Mouse (Mus musculus): ENCODE measurements around the gene Ahcyl2.
A peak's percentile ranks its signal among the peaks of the same experiment; 100 is the strongest.
"Not testable (repeated sequence)": the region's sequence is repeated elsewhere in the genome, so short reads cannot be mapped to it uniquely, and the experiment has no call there.

The Ahcyl2 gene

DNA sequence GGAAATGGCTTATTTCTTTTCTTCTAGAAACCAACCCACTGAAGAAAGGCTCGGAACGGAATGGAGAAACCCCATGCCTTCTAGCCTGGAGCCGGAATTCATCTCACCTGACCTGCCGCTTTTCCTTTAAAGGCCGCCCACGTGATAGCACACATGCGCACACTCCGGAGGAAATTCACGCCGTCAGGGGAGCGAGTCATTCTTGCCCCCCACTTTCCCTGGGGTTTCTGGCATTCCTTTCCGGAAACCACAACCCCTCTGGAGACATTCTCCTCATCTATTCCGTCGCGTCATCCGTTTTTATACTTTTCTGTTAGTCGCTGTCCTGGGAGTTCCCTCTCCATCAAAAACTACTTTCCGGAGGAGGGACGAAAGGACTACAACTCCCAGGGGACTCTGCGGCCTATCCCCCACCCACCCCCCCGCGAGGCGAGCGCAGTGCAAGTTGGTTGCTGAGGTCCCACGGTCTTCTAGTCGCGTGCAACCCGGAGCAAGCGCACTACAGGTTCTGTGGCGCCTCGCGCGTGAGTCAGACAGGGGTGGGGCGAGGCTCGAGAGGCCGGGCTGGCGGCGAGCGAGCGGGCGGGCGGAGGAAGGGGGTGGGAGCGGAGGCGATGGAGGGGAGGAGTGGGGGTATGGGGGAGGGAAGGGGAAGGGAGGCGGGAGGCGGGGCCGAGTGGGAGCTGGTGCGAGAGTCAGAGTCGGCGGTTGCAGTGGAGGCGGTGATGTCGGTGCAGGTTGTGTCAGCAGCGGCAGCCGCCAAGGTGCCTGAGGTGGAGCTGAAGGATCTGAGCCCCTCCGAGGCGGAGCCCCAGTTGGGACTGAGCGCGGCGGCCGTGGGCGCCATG lies at the start of gene Ahcyl2:
TSS of gene Ahcyl2 (plus strand) at position 199 of the 848 bp plus-strand sequence.
- peak; percentile 94 to 97 for DNase-seq (ENCODE audit: low spot score in 2 of 2)

DNA sequence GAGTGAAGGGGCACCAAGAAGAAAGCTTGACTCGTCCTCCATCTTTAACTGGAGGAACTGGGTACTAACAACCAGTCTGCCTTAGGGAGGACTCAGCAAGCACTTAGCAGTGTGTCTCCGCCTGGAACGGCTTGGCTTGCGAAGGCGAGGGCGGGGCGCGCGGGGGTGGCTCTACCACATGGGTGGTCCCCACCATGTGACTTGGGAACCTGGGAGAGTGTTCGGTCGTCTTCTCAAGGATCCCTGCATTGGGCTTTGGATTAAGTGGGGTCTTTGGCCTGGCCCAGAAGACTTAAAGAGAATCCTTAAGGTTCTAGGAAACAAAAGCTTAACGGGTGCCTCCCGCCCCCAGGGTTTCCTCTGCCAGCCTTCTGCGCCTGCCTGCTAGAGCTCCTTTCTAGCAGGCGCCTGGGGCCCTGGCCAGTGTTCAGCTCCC lies 48.9 kb upstream of the Ahcyl2 start:
- peak; percentile 57 to 68 for DNase-seq (ENCODE audit: low spot score in 2 of 2)

DNA sequence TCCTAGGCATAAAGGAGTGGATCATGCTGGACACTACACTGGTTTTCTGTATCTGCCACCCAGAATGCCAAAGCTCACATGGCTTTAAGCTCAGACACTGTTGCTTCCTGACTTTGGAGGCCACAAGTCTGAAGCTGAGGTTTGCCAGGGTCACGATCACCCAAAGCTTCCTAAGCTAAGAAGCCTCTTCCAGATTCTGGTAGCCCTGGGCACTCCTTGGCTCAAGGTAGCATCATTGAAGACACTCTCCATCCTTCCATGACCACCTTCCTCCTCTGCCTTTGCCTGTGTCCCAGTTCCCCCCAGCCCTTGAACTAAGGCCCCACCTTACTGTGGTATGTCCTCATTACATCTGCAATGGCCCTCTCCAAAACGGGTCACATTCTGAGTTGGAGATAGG lies 45.9 kb upstream of the Ahcyl2 start:
- DNase-seq (ENCODE audit: low spot score in 2 of 2) = no peak

GRCm38 (mm10) chr6:29726576-29727200 lies 41.1 kb upstream of the Ahcyl2 start:
- no peak for DNase-seq (ENCODE audit: low spot score in 2 of 2)

- no peak for DNase-seq (ENCODE audit: low spot score in 2 of 2)
These were observed 39.8 kb upstream of the Ahcyl2 start for GRCm38 (mm10) chr6:29728035-29728434.

- DNase-seq (ENCODE audit: low spot score in 2 of 2) = no peak
These were observed 38.3 kb upstream of the Ahcyl2 start for GRCm38 (mm10) chr6:29729491-29729890.

DNA sequence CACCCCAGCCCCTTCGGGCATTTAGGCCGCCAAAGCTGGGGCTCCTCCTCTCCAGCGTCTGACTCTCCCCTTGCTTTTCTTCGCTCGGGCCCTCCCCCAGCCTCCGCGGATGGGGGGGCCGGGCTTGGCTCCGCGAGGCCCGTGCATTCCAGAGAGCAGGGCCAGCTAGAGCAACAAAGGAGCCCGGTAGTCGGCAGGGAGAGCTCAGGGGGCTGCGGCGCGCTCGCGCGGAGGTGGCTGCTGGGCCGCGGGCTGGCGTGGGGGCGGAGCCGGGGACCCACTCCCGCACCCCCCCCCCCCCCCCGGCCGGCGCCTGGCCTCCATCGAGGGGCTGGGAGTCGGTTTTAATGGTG lies 32.5 kb upstream of the Ahcyl2 start, which contains the start of gene Smo:
TSS of gene Smo (plus strand) at position 168 of the 353 bp plus-strand sequence.
- DNase-seq (ENCODE audit: low spot score in 2 of 2) = peak; percentile 68 to 77

- peak; percentile 32 to 58 for DNase-seq (ENCODE audit: low spot score in 2 of 2)
These were observed 31.9 kb upstream of the Ahcyl2 start for GRCm38 (mm10) chr6:29735689-29736451.

DNA sequence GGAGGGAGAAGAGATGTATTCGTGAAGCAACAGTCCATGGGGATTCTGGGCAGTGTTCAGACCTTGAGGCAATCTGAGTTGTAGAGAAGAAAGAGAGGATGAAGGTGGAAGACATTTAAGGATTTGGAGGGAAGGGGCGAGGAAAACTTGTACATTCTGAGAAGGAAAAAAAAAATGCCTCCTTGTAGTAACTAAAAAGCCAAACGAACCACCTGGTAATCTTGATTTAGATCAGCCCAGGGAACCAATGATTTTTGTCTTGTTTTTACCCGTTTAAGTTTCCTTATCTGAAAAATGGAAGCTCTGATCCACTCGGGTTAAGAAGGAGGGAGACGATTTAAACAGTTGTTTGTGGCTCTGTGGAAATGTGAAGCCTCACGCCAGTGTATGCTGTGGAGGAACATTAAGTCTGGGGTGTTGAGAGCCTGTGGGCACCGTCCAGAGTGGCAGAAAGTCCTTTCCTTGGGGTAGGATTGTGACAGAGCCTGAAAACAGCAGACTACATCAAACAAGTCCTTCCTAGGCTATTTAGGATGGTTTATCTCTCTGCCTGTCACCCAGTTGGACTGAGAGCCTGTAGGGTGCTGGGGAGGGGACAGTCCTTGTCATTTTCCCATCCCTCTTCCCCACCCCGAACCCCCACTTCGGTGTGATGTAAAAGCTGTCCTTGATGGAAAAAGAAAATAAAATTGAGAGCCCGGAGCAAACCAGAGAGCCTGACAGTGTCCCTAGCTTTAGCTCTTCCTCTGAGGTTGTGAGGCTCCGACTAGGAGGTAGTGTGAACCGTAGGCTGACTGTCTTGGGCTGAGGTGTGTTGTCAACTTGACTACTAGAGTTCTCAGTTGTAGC lies 31.0 kb upstream of the Ahcyl2 start:
- no peak for DNase-seq (ENCODE audit: low spot score in 2 of 2)

GRCm38 (mm10) chr6:29751466-29752152 lies 16.2 kb upstream of the Ahcyl2 start:
- DNase-seq (ENCODE audit: low spot score in 2 of 2) = no peak

- DNase-seq (ENCODE audit: low spot score in 2 of 2) = no peak
These were observed 14.5 kb upstream of the Ahcyl2 start for GRCm38 (mm10) chr6:29753336-29753735.

DNA sequence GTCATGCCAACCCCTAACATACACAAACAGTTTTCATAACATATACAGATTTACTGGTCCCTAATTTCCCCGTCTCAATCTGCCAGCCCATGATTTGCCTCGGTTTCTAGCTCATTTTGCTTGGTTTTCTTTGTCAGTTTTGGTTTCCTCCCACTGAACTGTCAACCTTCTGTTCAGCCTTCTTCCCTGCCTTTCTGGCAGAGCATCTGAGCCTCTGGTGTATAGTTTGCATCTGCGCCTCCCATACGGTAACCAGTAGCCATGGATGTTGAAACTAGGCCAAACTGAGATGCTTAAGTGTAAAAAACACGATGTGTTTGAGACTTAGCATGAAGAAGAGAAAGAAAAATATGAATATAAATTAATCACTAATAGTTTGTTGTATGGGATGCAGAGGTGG lies 11.8 kb upstream of the Ahcyl2 start:
- DNase-seq (ENCODE audit: low spot score in 2 of 2) = no peak

- DNase-seq (ENCODE audit: low spot score in 2 of 2) = no peak
These were observed 11.3 kb upstream of the Ahcyl2 start for GRCm38 (mm10) chr6:29756476-29756875.

DNA sequence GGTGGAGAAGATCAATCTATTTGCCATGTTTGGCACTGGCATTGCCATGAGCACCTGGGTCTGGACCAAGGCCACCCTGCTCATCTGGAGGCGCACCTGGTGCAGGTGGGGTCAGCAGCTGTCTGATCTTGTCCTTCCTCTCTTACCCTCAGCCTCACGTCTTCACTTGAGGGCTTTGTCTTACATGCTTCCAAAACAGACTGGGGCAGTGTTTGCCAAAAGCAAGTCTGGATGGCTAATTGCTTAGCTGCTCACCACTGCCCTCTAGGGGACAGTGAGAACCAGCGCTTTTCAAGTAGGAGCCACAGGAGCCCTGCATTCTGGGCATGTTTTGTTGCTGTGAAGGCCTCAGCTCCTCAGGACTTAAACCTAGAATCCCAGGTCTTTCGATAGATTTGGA lies 9.4 kb upstream of the Ahcyl2 start:
- DNase-seq (ENCODE audit: low spot score in 2 of 2) = peak; percentile 65 to 68

- no peak for DNase-seq (ENCODE audit: low spot score in 2 of 2)
These were observed 8.7 kb upstream of the Ahcyl2 start for GRCm38 (mm10) chr6:29759012-29759679.

DNA sequence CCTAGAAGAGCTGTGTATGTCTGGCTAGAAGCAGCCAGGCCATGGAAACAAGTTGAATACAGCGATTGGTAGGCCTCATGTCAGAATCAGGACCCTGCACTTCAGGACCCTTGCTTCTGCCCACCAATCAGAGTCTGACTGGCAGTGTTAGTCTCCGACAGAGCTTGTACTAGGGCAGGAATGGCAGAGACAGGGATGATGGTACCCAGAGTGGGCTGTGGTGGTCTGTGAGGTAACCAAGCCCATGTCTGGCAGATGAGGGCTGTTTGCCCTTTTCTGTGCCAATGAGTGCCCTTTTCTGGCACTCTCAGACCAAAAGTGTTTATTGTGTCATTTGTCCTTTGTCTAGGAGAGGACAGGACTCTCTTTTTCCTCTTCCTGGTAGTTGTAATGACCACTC lies 7.4 kb upstream of the Ahcyl2 start:
- DNase-seq (ENCODE audit: low spot score in 2 of 2) = not testable (repeated sequence)

- no peak for DNase-seq (ENCODE audit: low spot score in 2 of 2)
These were observed 6.5 kb upstream of the Ahcyl2 start for GRCm38 (mm10) chr6:29761282-29761681.

DNA sequence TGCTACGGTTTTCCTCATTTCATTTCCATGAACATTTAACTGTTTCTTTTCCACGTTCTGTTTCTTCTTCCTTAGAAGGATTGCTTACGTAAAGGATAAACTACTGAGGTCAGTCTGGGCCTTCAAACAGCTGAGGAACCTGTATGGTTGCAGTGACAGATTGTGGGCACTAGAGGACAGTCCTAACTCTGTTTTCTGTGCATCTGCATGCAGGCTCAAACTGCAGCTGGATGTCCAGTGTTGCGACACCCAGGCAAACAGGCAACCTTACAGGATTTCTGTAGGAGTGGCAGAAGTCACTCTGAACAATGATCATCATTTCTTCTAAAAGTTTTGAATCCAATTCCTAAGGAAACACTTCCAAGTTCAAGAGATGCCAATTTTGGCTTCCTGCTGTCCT lies 5.3 kb upstream of the Ahcyl2 start:
- DNase-seq (ENCODE audit: low spot score in 2 of 2) = peak in 1 of 2 experiments; percentile 22

DNA sequence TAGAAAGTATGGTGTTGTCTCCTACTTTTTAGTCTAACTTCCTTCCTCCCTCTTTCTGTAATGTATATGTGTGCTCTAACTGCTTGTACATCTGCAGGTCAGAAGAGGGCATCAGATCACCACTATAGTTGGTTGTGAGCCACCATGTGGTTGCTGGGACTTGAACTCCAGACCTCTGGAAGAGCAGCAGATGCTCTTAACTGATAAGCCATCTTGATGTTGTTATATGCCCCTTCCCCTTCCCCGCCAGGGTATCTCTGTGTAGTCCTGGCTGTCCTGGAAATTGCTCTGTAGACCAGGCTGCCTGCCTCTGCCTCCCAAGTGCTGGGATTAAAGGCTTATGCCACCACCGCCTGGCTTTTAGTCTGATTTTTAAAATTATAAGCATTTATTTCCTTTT lies 937 bp upstream of the Ahcyl2 start:
- DNase-seq (ENCODE audit: low spot score in 2 of 2) = no peak

DNA sequence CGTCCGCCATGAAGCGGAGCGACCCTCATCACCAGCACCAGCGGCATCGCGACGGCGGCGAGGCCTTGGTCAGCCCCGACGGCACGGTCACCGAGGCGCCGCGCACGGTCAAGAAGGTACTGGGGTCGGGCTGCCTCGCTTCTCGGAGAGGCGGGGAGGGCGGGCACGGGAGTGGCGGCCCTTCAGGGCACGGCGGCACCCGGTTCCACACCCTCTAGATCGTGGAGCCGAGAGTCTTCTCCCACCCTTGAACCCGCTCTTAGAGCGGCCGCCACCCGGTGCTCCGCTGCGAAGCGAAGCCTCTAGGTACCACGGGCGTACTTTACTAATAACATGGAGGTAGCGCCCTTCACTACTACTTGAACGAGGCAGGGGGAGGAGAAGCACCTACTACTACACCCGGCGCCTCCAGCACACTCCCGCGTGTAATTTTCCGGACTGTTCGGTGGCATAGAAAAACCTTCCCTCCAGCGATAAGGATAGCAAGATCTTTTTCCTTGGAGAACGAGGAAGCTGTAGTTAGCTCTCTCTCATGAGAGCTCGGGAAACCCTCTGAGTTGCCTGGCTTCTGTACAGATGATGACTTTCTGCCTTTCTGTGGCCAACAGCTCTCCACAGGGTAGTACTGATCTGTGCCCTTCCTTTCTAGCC lies 1.1 kb downstream of the Ahcyl2 start:
- DNase-seq (ENCODE audit: low spot score in 2 of 2) = peak; percentile 22 to 31
